Mouse (Mus musculus) liver, postnatal 0 days (tissue): Measurements from ENCODE around the gene Nbeal2.

ENCODE experiments used
- CTCF ChIP-seq: sonication (generic); IDR thresholded peaks from 2 replicates; pipeline ENCODE4 v1.5.1; 2016; ENCODE audit warnings: antibody characterized with exemption, low read depth
- EP300 ChIP-seq: IDR thresholded peaks from 2 replicates; pipeline ENCODE4 v1.6.1; 2016; ENCODE audit warnings: antibody characterized with exemption, low read depth, mild to moderate bottlenecking

DNA sequence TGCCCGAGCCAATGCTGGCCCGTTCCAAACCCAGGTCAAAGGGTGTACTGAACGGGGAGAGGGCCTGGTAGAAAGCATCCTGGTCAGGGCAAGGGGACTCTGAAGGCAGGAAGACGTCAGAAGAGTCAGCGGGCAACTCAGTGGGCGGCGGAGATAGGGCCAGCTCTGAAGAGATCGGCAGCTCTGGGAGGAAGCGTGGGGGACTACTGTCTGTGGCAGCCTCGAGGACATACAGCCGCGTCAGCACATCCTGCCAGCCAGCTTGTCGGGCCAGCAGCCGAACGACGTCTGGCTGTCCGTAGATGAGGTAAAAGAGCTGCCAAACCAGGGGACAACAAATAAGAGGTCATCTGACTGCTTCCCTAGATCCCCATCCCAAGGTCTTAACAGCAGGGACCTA, 20.1 kb downstream of the Nbeal2 start:
- TF ChIP-seq CTCF: no peak
- no peak for TF ChIP-seq EP300
